Mouse (Mus musculus) liver, postnatal 0 days (tissue): ENCODE data around the gene Slc40a1. TPM values are rescaled to one million over a fixed set of nuclear protein-coding genes. Genes with fewer than 3 reads are reported as not detected.

Source experiments
- ATAC-seq: fragments of 200-750 bp; cut with Nextera tagmentation; 2 replicates; pipeline ENCODE4 v1.8.0; 2017; ENCODE audit warnings: mild to moderate bottlenecking, moderate library complexity
- DNase-seq: peaks from one replicate; pipeline ENCODE4 v3.0.0-alpha.2; 2016
- H3K27ac ChIP-seq: fragments of 300-500 bp; sonication (generic); 2 replicates; pipeline ENCODE4 v1.5.1; 2014; ENCODE audit warnings: antibody characterized with exemption, moderate library complexity, mild to moderate bottlenecking, low read depth
- H3K27me3 ChIP-seq: fragments of 300-500 bp; sonication (generic); 2 replicates; pipeline ENCODE4 v1.6.1; 2014; ENCODE audit warnings: low read length, control low read depth, mixed read lengths; ENCODE audit not compliant: insufficient read depth
- H3K36me3 ChIP-seq: fragments of 300-500 bp; sonication (generic); replicated peaks from 2 replicates; pipeline ENCODE4 v1.6.1; 2014; ENCODE audit warnings: mild to moderate bottlenecking, control low read depth, low read length, moderate library complexity, mixed read lengths; ENCODE audit not compliant: insufficient read depth
- H3K4me1 ChIP-seq: fragments of 300-500 bp; sonication (generic); 2 replicates; pipeline ENCODE4 v1.6.1; 2014; ENCODE audit warnings: antibody characterized with exemption, mild to moderate bottlenecking, control low read depth; ENCODE audit not compliant: insufficient read depth
- H3K4me2 ChIP-seq: fragments of 300-500 bp; sonication (generic); 2 replicates; pipeline ENCODE4 v1.6.1; 2014; ENCODE audit warnings: low read depth, mild to moderate bottlenecking, low read length, moderate library complexity, mixed read lengths
- H3K4me3 ChIP-seq: fragments of 300-500 bp; sonication (generic); 2 replicates; pipeline ENCODE4 v1.5.1; 2014; ENCODE audit warnings: low read depth, low read length
- H3K9ac ChIP-seq: fragments of 300-500 bp; sonication (generic); replicated peaks from 2 replicates; pipeline ENCODE4 v1.6.1; 2014; ENCODE audit warnings: mild to moderate bottlenecking, moderate library complexity
- H3K9me3 ChIP-seq: fragments of 300-500 bp; sonication (generic); 2 replicates; pipeline ENCODE4 v1.6.1; 2016; ENCODE audit warnings: mild to moderate bottlenecking, control low read depth, low read length, mixed read lengths
- CTCF ChIP-seq: sonication (generic); IDR thresholded peaks from 2 replicates; pipeline ENCODE4 v1.5.1; 2016; ENCODE audit warnings: antibody characterized with exemption, low read depth
- EP300 ChIP-seq: IDR thresholded peaks from 2 replicates; pipeline ENCODE4 v1.6.1; 2016; ENCODE audit warnings: antibody characterized with exemption, low read depth, mild to moderate bottlenecking
- WGBS: fragments of 180-500 bp; shearing (Covaris S2); extraction: QIAGEN DNeasy Blood & Tissue Kit; methylation state at CpG from one replicate; pipeline ENCODE4 v1.1.7; 2014; ENCODE audit not compliant: insufficient replicate concordance; 5-methylcytosine and 5-hydroxymethylcytosine counted together
- polyA plus RNA-seq: library from polyadenylated mRNA; unstranded; fragments of >200 nt; fragmentation: Nextera tagmentation; extraction: Ambion mirVana; gene quantifications from 2 replicates; pipeline ENCODE4 v1.2.1, GENCODE M21; 2015

The Slc40a1 gene
- polyA plus RNA-seq, 1 experiment from 2014 or later, result 219 TPM

- Histone ChIP-seq H3K9ac (no peak overlapping the region), H3K27me3 (no peaks in the 10 kb centered on the region), H3K36me3 (peaks cover 63% of the 10 kb centered on the region), H3K4me1 (no peaks in the 10 kb centered on the region), H3K4me3 (no peak overlapping the region), H3K9me3 (no peaks in the 10 kb centered on the region), H3K4me2 (no peak overlapping the region), H3K27ac (no peak overlapping the region)
- no peak for DNase-seq
- no peak for ATAC-seq
- WGBS, result 70% methylated on average over 4 of the region's 4 CpGs
- TF ChIP-seq EP300 (no peak), CTCF (no peak)
These were observed 9.1 kb downstream of the Slc40a1 start for GRCm38 (mm10) chr1:45917136-45917803.

DNA sequence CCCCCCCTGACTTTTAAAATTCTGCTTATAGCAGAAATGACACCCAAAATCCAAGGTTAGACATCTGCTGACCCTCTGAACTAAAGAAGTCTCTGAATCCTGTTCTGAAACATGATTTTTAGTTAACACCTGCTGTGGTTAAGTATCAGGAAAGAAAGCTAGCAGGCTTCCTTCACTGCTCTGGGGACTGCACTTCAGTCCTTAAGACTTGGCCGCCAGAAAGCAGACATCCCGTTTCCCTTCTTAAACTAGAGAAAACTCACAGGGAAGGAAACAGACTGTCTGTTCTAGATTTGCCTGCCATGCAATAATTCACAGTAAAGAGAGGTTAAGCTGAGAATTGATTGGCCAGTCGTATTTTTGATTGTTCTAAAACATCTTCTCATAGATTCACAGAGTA lies 10.1 kb downstream of the Slc40a1 start:
- peaks cover 72% of the 10 kb centered on the region for H3K36me3 ChIP-seq
- H3K4me2 ChIP-seq, result no peak overlapping the region
- WGBS, result 42% methylated on average over 3 of the region's 3 CpGs
- TF ChIP-seq EP300 (no peak), CTCF (no peak)
- no peak for DNase-seq
- H3K27me3 ChIP-seq, result no peaks in the 10 kb centered on the region
- no peak overlapping the region for H3K4me3 ChIP-seq
- no peaks in the 10 kb centered on the region for H3K4me1 ChIP-seq
- H3K9me3 ChIP-seq, result no peaks in the 10 kb centered on the region
- H3K9ac ChIP-seq, result no peak overlapping the region
- no peak overlapping the region for H3K27ac ChIP-seq
- no peak for ATAC-seq

DNA sequence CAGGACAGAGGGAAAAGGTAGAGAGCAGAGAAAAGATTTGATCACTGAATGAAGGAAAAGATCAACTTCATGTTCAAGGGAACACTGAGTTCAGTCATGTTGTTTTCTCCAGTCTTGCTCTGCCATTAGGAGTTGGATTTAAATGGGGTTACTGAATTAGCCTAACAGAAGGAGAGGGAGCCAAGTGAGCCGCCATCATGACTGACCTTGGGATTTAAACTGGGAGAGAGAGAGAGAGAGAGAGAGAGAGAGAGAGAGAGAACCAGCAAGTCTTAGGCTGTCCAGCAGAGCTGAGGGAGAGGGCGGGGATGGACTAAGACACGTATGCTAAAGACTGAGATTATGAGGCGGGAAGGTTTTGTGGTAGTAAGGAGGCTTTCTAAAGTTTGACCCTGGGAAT lies 12.1 kb downstream of the Slc40a1 start:
- Histone ChIP-seq H3K9ac (no peak overlapping the region), H3K27me3 (no peaks in the 10 kb centered on the region), H3K4me3 (no peak overlapping the region), H3K9me3 (no peaks in the 10 kb centered on the region), H3K4me2 (no peak overlapping the region), H3K4me1 (no peaks in the 10 kb centered on the region), H3K36me3 (peaks cover 77% of the 10 kb centered on the region), H3K27ac (no peak overlapping the region)
- no peak for DNase-seq
- TF ChIP-seq EP300, result no peak
- no peak for TF ChIP-seq CTCF
- WGBS, result 91% methylated on average over 4 of the region's 4 CpGs
- ATAC-seq, result no peak

- Histone ChIP-seq H3K27ac (peak overlapping the region; percentile 13; the same call in 1 of the 2 replicates), H3K9me3 (no peaks in the 10 kb centered on the region), H3K4me1 (no peaks in the 10 kb centered on the region), H3K9ac (no peak overlapping the region), H3K36me3 (peaks cover 26% of the 10 kb centered on the region), H3K4me2 (no peak overlapping the region), H3K27me3 (no peaks in the 10 kb centered on the region), H3K4me3 (no peak overlapping the region)
- WGBS, result 28% methylated on average over 5 of the region's 5 CpGs
- peak; percentile 22 for DNase-seq
- no peak for TF ChIP-seq CTCF
- peak; percentile 68 for ATAC-seq
These were observed 21.1 kb downstream of the Slc40a1 start for GRCm38 (mm10) chr1:45905107-45905821.

GRCm38 (mm10) chr1:45904161-45904560 lies 22.2 kb downstream of the Slc40a1 start:
- no peaks in the 10 kb centered on the region for H3K4me1 ChIP-seq
- H3K36me3 ChIP-seq, result peaks cover 15% of the 10 kb centered on the region
- H3K4me2 ChIP-seq, result no peak overlapping the region
- H3K9ac ChIP-seq, result no peak overlapping the region
- H3K4me3 ChIP-seq, result no peak overlapping the region
- 70% methylated on average over 3 of the region's 3 CpGs for WGBS
- H3K27me3 ChIP-seq, result no peaks in the 10 kb centered on the region
- H3K27ac ChIP-seq, result peak overlapping the region; percentile 0; the same call in 1 of the 2 replicates
- TF ChIP-seq EP300, result no peak
- TF ChIP-seq CTCF, result no peak
- ATAC-seq (no peak), DNase-seq (no peak)
- no peaks in the 10 kb centered on the region for H3K9me3 ChIP-seq

- no peak overlapping the region for H3K27ac ChIP-seq
- no peak overlapping the region for H3K4me3 ChIP-seq
- peak; percentile 85 for ATAC-seq
- H3K4me2 ChIP-seq, result no peak overlapping the region
- H3K27me3 ChIP-seq, result no peaks in the 10 kb centered on the region
- no peak for TF ChIP-seq EP300
- no peak for TF ChIP-seq CTCF
- H3K36me3 ChIP-seq, result no peaks in the 10 kb centered on the region
- 34% methylated on average over 1 of the region's 1 CpGs for WGBS
- no peak for DNase-seq
- no peaks in the 10 kb centered on the region for H3K4me1 ChIP-seq
- H3K9me3 ChIP-seq, result no peaks in the 10 kb centered on the region
- no peak overlapping the region for H3K9ac ChIP-seq
These were observed 28.3 kb downstream of the Slc40a1 start for GRCm38 (mm10) chr1:45898044-45898443.
